Mouse (Mus musculus): Measurements from ENCODE around the gene Acads. TPM values are rescaled to one million over a fixed set of nuclear protein-coding genes. Genes with fewer than 3 reads are reported as not detected.
"Not testable (repeated sequence)": the region's sequence is repeated elsewhere in the genome, so short reads cannot be mapped to it uniquely, and the experiment has no call there.

The Acads gene
- total and polyA plus RNA-seq, 3 experiments: 181 to 279 (median 208) TPM

GRCm38 (mm10) chr5:115124690-115125089 lies 5.5 kb upstream of the Acads start:
- no peak for DNase-seq

- peak; percentile 50 for DNase-seq
Measured at GRCm38 (mm10) chr5:115120978-115121377, 1.8 kb upstream of the Acads start.

GRCm38 (mm10) chr5:115117467-115117866 lies 1.7 kb downstream of the Acads start:
- DNase-seq: no peak

GRCm38 (mm10) chr5:115116426-115116825 lies 2.7 kb downstream of the Acads start:
- no peak for DNase-seq

- no peak for DNase-seq
Measured at GRCm38 (mm10) chr5:115114501-115114900, 4.6 kb downstream of the Acads start.

GRCm38 (mm10) chr5:115113244-115113643 lies 5.9 kb downstream of the Acads start:
- no peak for DNase-seq

GRCm38 (mm10) chr5:115111156-115111555 lies 8.0 kb downstream of the Acads start:
- DNase-seq: no peak

- not testable (repeated sequence) for DNase-seq
Measured at GRCm38 (mm10) chr5:115103253-115103652, 15.9 kb downstream of the Acads start.

- no peak for DNase-seq
Measured at GRCm38 (mm10) chr5:115102231-115102630, 16.9 kb downstream of the Acads start.

GRCm38 (mm10) chr5:115100473-115100872 lies 18.7 kb downstream of the Acads start:
- no peak for DNase-seq

GRCm38 (mm10) chr5:115099991-115100390 lies 19.2 kb downstream of the Acads start:
- peak; percentile 56 for DNase-seq

- DNase-seq: no peak
Measured at GRCm38 (mm10) chr5:115099530-115099929, 19.6 kb downstream of the Acads start.

- no peak for DNase-seq
Measured at GRCm38 (mm10) chr5:115098195-115098594, 21.0 kb downstream of the Acads start, which contains the start of gene Gm10401. Gene Gm10401, minus strand, starts transcription at chr5:115098295.

- no peak for DNase-seq
Measured at GRCm38 (mm10) chr5:115091776-115092175, 27.4 kb downstream of the Acads start.

GRCm38 (mm10) chr5:115091015-115091414 lies 28.1 kb downstream of the Acads start:
- DNase-seq: no peak

GRCm38 (mm10) chr5:115089592-115090268 lies 29.4 kb downstream of the Acads start:
- DNase-seq: no peak

GRCm38 (mm10) chr5:115085675-115086074 lies 33.5 kb downstream of the Acads start:
- DNase-seq: no peak

- no peak for DNase-seq
Measured at GRCm38 (mm10) chr5:115083492-115083891, 35.7 kb downstream of the Acads start.

- no peak for DNase-seq
Measured at GRCm38 (mm10) chr5:115081636-115082035, 37.5 kb downstream of the Acads start.

- DNase-seq: peak; percentile 72
Measured at GRCm38 (mm10) chr5:115076144-115076901, 42.8 kb downstream of the Acads start.

- no peak for DNase-seq
Measured at GRCm38 (mm10) chr5:115074749-115075148, 44.4 kb downstream of the Acads start.

- not testable (repeated sequence) for DNase-seq
Measured at GRCm38 (mm10) chr5:115073306-115073705, 45.8 kb downstream of the Acads start.

- DNase-seq: peak; percentile 60
Measured at GRCm38 (mm10) chr5:115072143-115072542, 47.0 kb downstream of the Acads start.
